Mouse (Mus musculus): ENCODE measurements at regions not wholly inside any gene's neighbourhood (a gene's known extent, or its start where the extent isn't known, plus 50 kb on each side); places are given as distances from the start of the nearest gene placed in this dataset.

GRCm38 (mm10) chr1:159444093-159444492, 79.5 kb upstream of the Tnr start:
- whole genome bisulfite sequencing = 65% methylated on average over 1 of the region's 1 CpGs
- no peak overlapping the region for H3K27ac ChIP-seq

GRCm38 (mm10) chr1:159445465-159445864, 78.1 kb upstream of the Tnr start:
- Histone ChIP-seq H3K27me3 (no peaks in the 10 kb centered on the region), H3K9ac (no peak overlapping the region), H3K4me1 (replicated peaks) (no peaks in the 10 kb centered on the region), H3K4me2 (no peak overlapping the region), H3K36me3 (no peaks in the 10 kb centered on the region), H3K27ac (no peak overlapping the region), H3K4me3 (no peak overlapping the region), H3K9me3 (replicated peaks) (no peaks in the 10 kb centered on the region)
- WGBS = 50% methylated on average over 1 of the region's 1 CpGs
- no peak for ATAC-seq (replicated peaks; ENCODE audit: insufficient number of reproducible peaks, insufficient read depth, low FRiP score, low read depth)

More at GRCm38 (mm10) chr1:159444093-159444492, 79.5 kb upstream of the Tnr start:
- H3K4me3 ChIP-seq = no peak overlapping the region
- H3K9me3 ChIP-seq (replicated peaks) = no peaks in the 10 kb centered on the region
- no peak for ATAC-seq (replicated peaks; ENCODE audit: insufficient number of reproducible peaks, insufficient read depth, low FRiP score, low read depth)
- H3K36me3 ChIP-seq = no peaks in the 10 kb centered on the region
- H3K4me2 ChIP-seq = no peak overlapping the region
- no peaks in the 10 kb centered on the region for H3K4me1 ChIP-seq (replicated peaks)
- no peaks in the 10 kb centered on the region for H3K27me3 ChIP-seq
- H3K9ac ChIP-seq = no peak overlapping the region

GRCm38 (mm10) chr1:159451462-159451861, 72.1 kb upstream of the Tnr start:
- no peaks in the 10 kb centered on the region for H3K36me3 ChIP-seq
- no peaks in the 10 kb centered on the region for H3K27me3 ChIP-seq
- no peak overlapping the region for H3K27ac ChIP-seq
- WGBS = 66% methylated on average over 3 of the region's 3 CpGs
- ATAC-seq (replicated peaks; ENCODE audit: insufficient number of reproducible peaks, insufficient read depth, low FRiP score, low read depth) = no peak
- no peaks in the 10 kb centered on the region for H3K9me3 ChIP-seq (replicated peaks)
- no peak overlapping the region for H3K4me3 ChIP-seq
- H3K4me2 ChIP-seq = no peak overlapping the region
- H3K9ac ChIP-seq = no peak overlapping the region
- no peaks in the 10 kb centered on the region for H3K4me1 ChIP-seq (replicated peaks)

- no peak overlapping the region for H3K4me3 ChIP-seq
- 55% methylated on average over 4 of the region's 4 CpGs for WGBS
- no peak overlapping the region for H3K27ac ChIP-seq
- no peak overlapping the region for H3K9ac ChIP-seq
- ATAC-seq (replicated peaks; ENCODE audit: insufficient number of reproducible peaks, insufficient read depth, low FRiP score, low read depth) = no peak
- H3K4me1 ChIP-seq (replicated peaks) = no peaks in the 10 kb centered on the region
- no peaks in the 10 kb centered on the region for H3K27me3 ChIP-seq
- no peak overlapping the region for H3K4me2 ChIP-seq
- no peaks in the 10 kb centered on the region for H3K36me3 ChIP-seq
- no peaks in the 10 kb centered on the region for H3K9me3 ChIP-seq (replicated peaks)
Measured at GRCm38 (mm10) chr1:159460876-159461275, 62.7 kb upstream of the Tnr start.

- no peaks in the 10 kb centered on the region for H3K4me1 ChIP-seq (replicated peaks)
- no peaks in the 10 kb centered on the region for H3K9me3 ChIP-seq (replicated peaks)
- no peak overlapping the region for H3K9ac ChIP-seq
- H3K27ac ChIP-seq = no peak overlapping the region
- H3K27me3 ChIP-seq = no peaks in the 10 kb centered on the region
- no peak for ATAC-seq (replicated peaks; ENCODE audit: insufficient number of reproducible peaks, insufficient read depth, low FRiP score, low read depth)
- no peaks in the 10 kb centered on the region for H3K36me3 ChIP-seq
- H3K4me3 ChIP-seq = no peak overlapping the region
- H3K4me2 ChIP-seq = no peak overlapping the region
Measured at GRCm38 (mm10) chr1:159470941-159471340, 52.6 kb upstream of the Tnr start.
